Mouse (Mus musculus) neural tube, embryonic 15.5 days (tissue): Measurements from ENCODE around the gene Gm10251. TPM values are rescaled to one million over a fixed set of nuclear protein-coding genes. Genes with fewer than 3 reads are reported as not detected.
"Not testable (repeated sequence)": the region's sequence is repeated elsewhere in the genome, so short reads cannot be mapped to it uniquely, and the experiment has no call there.

Experiments
- ATAC-seq: fragments of 200-750 bp; cut with Nextera tagmentation; 2 replicates; pipeline ENCODE4 v1.8.0; 2017; ENCODE audit warnings: mild to moderate bottlenecking, moderate TSS enrichment, moderate library complexity; ENCODE audit not compliant: low FRiP score
- H3K27ac ChIP-seq: fragments of 300-500 bp; sonication (generic); replicated peaks from 2 replicates; pipeline ENCODE4 v1.5.1; 2015; ENCODE audit warnings: mild to moderate bottlenecking, inconsistent platforms
- H3K27me3 ChIP-seq: fragments of 300-500 bp; sonication (generic); replicated peaks from 2 replicates; pipeline ENCODE4 v1.6.1; 2015; ENCODE audit warnings: inconsistent platforms
- H3K36me3 ChIP-seq: fragments of 300-500 bp; sonication (generic); 2 replicates; pipeline ENCODE4 v1.6.1; 2015; ENCODE audit warnings: inconsistent platforms
- H3K4me1 ChIP-seq: fragments of 300-500 bp; sonication (generic); 2 replicates; pipeline ENCODE4 v1.6.1; 2015; ENCODE audit warnings: inconsistent platforms
- H3K4me2 ChIP-seq: fragments of 300-500 bp; sonication (generic); 2 replicates; pipeline ENCODE4 v1.6.1; 2015; ENCODE audit warnings: inconsistent platforms, mild to moderate bottlenecking, moderate library complexity
- H3K4me3 ChIP-seq: fragments of 300-500 bp; sonication (generic); replicated peaks from 2 replicates; pipeline ENCODE4 v1.5.1; 2015; ENCODE audit warnings: mild to moderate bottlenecking, inconsistent platforms
- H3K9ac ChIP-seq: fragments of 300-500 bp; sonication (generic); replicated peaks from 2 replicates; pipeline ENCODE4 v1.6.1; 2015; ENCODE audit warnings: mild to moderate bottlenecking, inconsistent platforms
- H3K9me3 ChIP-seq: fragments of 300-500 bp; sonication (generic); replicated peaks from 2 replicates; pipeline ENCODE4 v1.6.1; 2016; ENCODE audit warnings: inconsistent platforms
- WGBS: fragments of 180-500 bp; shearing (Covaris S2); methylation state at CpG from one replicate; pipeline ENCODE4 v1.1.7; 2015; ENCODE audit warnings: mixed read lengths; 5-methylcytosine and 5-hydroxymethylcytosine counted together
- polyA plus RNA-seq: library from polyadenylated mRNA; unstranded; fragments of >200 nt; fragmentation: Nextera tagmentation; extraction: Ambion mirVana; gene quantifications from 2 replicates; pipeline ENCODE4 v1.2.1, GENCODE M21; 2015

Gm10251 gene
- polyA plus RNA-seq, result 0.10 TPM in 1 of 2 replicates, not detected in the other

GRCm38 (mm10) chr14:6684070-6684469 is at the start of gene Gm10251:
Gene Gm10251, minus strand, starts transcription at chr14:6684170.
- not testable (repeated sequence) for H3K4me3 ChIP-seq, H3K27me3 ChIP-seq, ATAC-seq, H3K4me2 ChIP-seq, H3K9me3 ChIP-seq, H3K36me3 ChIP-seq, H3K9ac ChIP-seq, H3K4me1 ChIP-seq, H3K27ac ChIP-seq
- WGBS, result no CpG with 5 or more reads among the region's 1 CpGs

GRCm38 (mm10) chr14:6720151-6720550 is 36.2 kb upstream of the Gm10251 start, which contains the start of gene Gm8050:
Gene Gm8050, minus strand, starts transcription at chr14:6720251.
- not testable (repeated sequence) for ATAC-seq, H3K4me2 ChIP-seq, H3K4me1 ChIP-seq, H3K27me3 ChIP-seq, H3K36me3 ChIP-seq, H3K9ac ChIP-seq, H3K27ac ChIP-seq, H3K9me3 ChIP-seq, H3K4me3 ChIP-seq
- WGBS, result 86% methylated on average over 1 of the region's 2 CpGs

- ATAC-seq, H3K4me3 ChIP-seq, H3K9me3 ChIP-seq, H3K4me1 ChIP-seq, H3K27ac ChIP-seq, H3K27me3 ChIP-seq, H3K9ac ChIP-seq, H3K36me3 ChIP-seq, H3K4me2 ChIP-seq: not testable (repeated sequence)
- 73% methylated on average over 1 of the region's 2 CpGs for WGBS
Observed at GRCm38 (mm10) chr14:6622318-6622717, 61.7 kb downstream of the Gm10251 start, which contains the start of gene Gm3460. Gene Gm3460, minus strand, starts transcription at chr14:6622418.

GRCm38 (mm10) chr14:6606436-6606835 is 77.5 kb downstream of the Gm10251 start:
- not testable (repeated sequence) for H3K27me3 ChIP-seq

GRCm38 (mm10) chr14:6605004-6605403 is 79.0 kb downstream of the Gm10251 start:
- not testable (repeated sequence) for ATAC-seq, H3K27ac ChIP-seq, H3K27me3 ChIP-seq, H3K4me1 ChIP-seq, H3K36me3 ChIP-seq, H3K9me3 ChIP-seq
- WGBS, result 4% methylated on average over 10 of the region's 20 CpGs
- peak overlapping the region; percentile 71 for H3K4me2 ChIP-seq
- peak overlapping the region; percentile 42 for H3K4me3 ChIP-seq
- H3K9ac ChIP-seq, result peak overlapping the region; percentile 43; the same call in 1 of the 2 replicates

More at GRCm38 (mm10) chr14:6606436-6606835, 77.5 kb downstream of the Gm10251 start:
- H3K36me3 ChIP-seq, H3K4me2 ChIP-seq, ATAC-seq, H3K4me1 ChIP-seq, H3K9ac ChIP-seq, H3K4me3 ChIP-seq, H3K27ac ChIP-seq, H3K9me3 ChIP-seq: not testable (repeated sequence)
- no CpG with 5 or more reads among the region's 1 CpGs for WGBS

GRCm38 (mm10) chr14:6604551-6604950 is 79.4 kb downstream of the Gm10251 start:
- peak overlapping the region; percentile 42 for H3K4me3 ChIP-seq
- H3K27ac ChIP-seq, H3K27me3 ChIP-seq, ATAC-seq, H3K4me1 ChIP-seq, H3K36me3 ChIP-seq, H3K9me3 ChIP-seq: not testable (repeated sequence)
- WGBS, result 7% methylated on average over 17 of the region's 20 CpGs
- H3K9ac ChIP-seq, result peak overlapping the region; percentile 43; the same call in 1 of the 2 replicates
- peak overlapping the region; percentile 71 for H3K4me2 ChIP-seq

GRCm38 (mm10) chr14:6590513-6590912 is 93.5 kb downstream of the Gm10251 start, which contains the start of gene Gm3629:
Gene Gm3629, minus strand, starts transcription at chr14:6590613.
- H3K4me1 ChIP-seq, H3K4me3 ChIP-seq, H3K9ac ChIP-seq, ATAC-seq, H3K27ac ChIP-seq, H3K4me2 ChIP-seq, H3K9me3 ChIP-seq, H3K27me3 ChIP-seq, H3K36me3 ChIP-seq: not testable (repeated sequence)
- WGBS, result 36% methylated on average over 1 of the region's 2 CpGs

Other genes with a start within 250 kb of the Gm10251 start
- gene Gm3594, start 239.6 kb downstream of the Gm10251 start, polyA plus RNA-seq, result not detected in 2 replicates
- not detected in 2 replicates for gene Gm8356, start 146.9 kb downstream of the Gm10251 start, polyA plus RNA-seq
- gene Gm3629, start 93.6 kb downstream of the Gm10251 start, polyA plus RNA-seq, result 0.56 and 1.1 TPM in 2 replicates
- gene Gm3460, start 61.8 kb downstream of the Gm10251 start, polyA plus RNA-seq, result 0.50 and 0.93 TPM in 2 replicates
- 0.28 TPM in 1 of 2 replicates, not detected in the other for gene Gm8050, start 36.1 kb upstream of the Gm10251 start, polyA plus RNA-seq
- 15.3 and 17.3 TPM in 2 replicates for gene Gm3636, start 58.2 kb upstream of the Gm10251 start, polyA plus RNA-seq
- not detected in 2 replicates for gene Gm8362, start 90.2 kb upstream of the Gm10251 start, polyA plus RNA-seq
- not detected in 2 replicates for gene Gm3642, start 156.1 kb upstream of the Gm10251 start, polyA plus RNA-seq
- 8.5 and 13.0 TPM in 2 replicates for gene Gm3667, start 205.8 kb upstream of the Gm10251 start, polyA plus RNA-seq